Mouse (Mus musculus) heart, embryonic 16.5 days (tissue): ENCODE results near the gene Fermt1. TPM values are rescaled to one million over a fixed set of nuclear protein-coding genes. Genes with fewer than 3 reads are reported as not detected.

Experiments used
- ATAC-seq: fragments of 200-750 bp; cut with Nextera tagmentation; replicated peaks from 2 replicates; pipeline ENCODE4 v1.8.0; 2017; ENCODE audit warnings: moderate number of reproducible peaks; ENCODE audit not compliant: insufficient read depth, low FRiP score; ENCODE audit errors: extremely low read depth
- H3K27ac ChIP-seq: fragments of 300-500 bp; sonication (generic); 2 replicates; pipeline ENCODE4 v1.5.1; 2014; ENCODE audit warnings: mild to moderate bottlenecking, low read length, control low read depth, moderate library complexity
- H3K27me3 ChIP-seq: fragments of 300-500 bp; sonication (generic); 2 replicates; pipeline ENCODE4 v1.6.1; 2014; ENCODE audit warnings: low read length, mixed read lengths; ENCODE audit not compliant: control insufficient read depth, insufficient read depth
- H3K36me3 ChIP-seq: fragments of 300-500 bp; sonication (generic); 2 replicates; pipeline ENCODE4 v1.6.1; 2014; ENCODE audit not compliant: control insufficient read depth, insufficient read depth
- H3K4me1 ChIP-seq: fragments of 300-500 bp; sonication (generic); 2 replicates; pipeline ENCODE4 v1.6.1; 2014; ENCODE audit warnings: low read length, mixed read lengths; ENCODE audit not compliant: control insufficient read depth, insufficient read depth
- H3K4me2 ChIP-seq: fragments of 300-500 bp; sonication (generic); 2 replicates; pipeline ENCODE4 v1.6.1; 2014; ENCODE audit warnings: low read depth, mild to moderate bottlenecking, control low read depth, low read length
- H3K4me3 ChIP-seq: fragments of 300-500 bp; sonication (generic); 2 replicates; pipeline ENCODE4 v1.5.1; 2014; ENCODE audit warnings: mild to moderate bottlenecking, control low read depth, low read length
- H3K9ac ChIP-seq: fragments of 300-500 bp; sonication (generic); 2 replicates; pipeline ENCODE4 v1.6.1; 2014; ENCODE audit warnings: low read length, control low read depth
- H3K9me3 ChIP-seq: fragments of 300-500 bp; sonication (generic); replicated peaks from 2 replicates; pipeline ENCODE4 v1.6.1; 2016; ENCODE audit warnings: low read length; ENCODE audit not compliant: control insufficient read depth
- WGBS: fragments of 180-500 bp; shearing (Covaris S2); extraction: QIAGEN DNeasy Blood & Tissue Kit; methylation state at CpG from one replicate; pipeline ENCODE4 v1.1.7; 2014; 5-methylcytosine and 5-hydroxymethylcytosine counted together
- polyA plus RNA-seq: library from polyadenylated mRNA; unstranded; fragments of >200 nt; fragmentation: Nextera tagmentation; extraction: Ambion mirVana; gene quantifications from 2 replicates; pipeline ENCODE4 v1.2.1, GENCODE M21; 2015

The Fermt1 gene
- polyA plus RNA-seq, 1 experiment from 2014 or later: 6.0 TPM

DNA sequence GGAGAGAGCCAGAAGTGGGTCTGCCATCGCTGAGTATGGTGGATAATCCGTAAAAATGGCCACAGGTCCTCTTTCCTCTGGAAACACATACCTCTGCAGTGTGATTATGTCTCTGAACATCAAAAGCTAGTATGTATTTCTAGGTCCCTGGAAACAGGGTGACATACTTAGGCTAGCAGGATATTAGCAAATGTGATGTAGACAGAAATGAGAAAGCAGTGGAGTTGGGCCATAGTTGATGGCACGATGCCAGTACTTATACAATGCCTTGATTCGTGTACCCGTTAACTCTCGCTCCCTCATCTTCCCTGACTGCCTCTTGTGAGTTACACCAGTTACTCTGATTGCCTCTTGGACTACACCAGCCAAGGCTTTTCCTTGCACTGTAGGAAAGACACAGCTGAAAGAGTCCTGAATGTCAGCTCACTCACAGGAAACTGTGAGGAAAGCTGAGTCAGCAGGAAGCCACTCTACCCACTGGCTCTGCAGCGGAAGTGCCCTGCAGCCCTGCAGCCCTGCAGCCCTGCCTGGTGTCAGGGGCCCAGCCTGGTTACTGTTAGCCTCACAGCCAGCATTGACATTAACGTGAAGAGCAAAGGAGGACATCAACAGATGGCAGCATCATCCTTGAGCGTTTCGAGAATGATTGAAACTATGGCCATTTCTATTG, 71.9 kb downstream of the Fermt1 start:
- Histone ChIP-seq H3K36me3 (no peaks in the 10 kb centered on the region), H3K4me1 (no peaks in the 10 kb centered on the region; the same call in 1 of the 2 replicates), H3K9ac (no peak overlapping the region), H3K4me3 (no peak overlapping the region), H3K4me2 (no peak overlapping the region), H3K27me3 (peaks cover 20% of the 10 kb centered on the region), H3K9me3 (no peaks in the 10 kb centered on the region), H3K27ac (no peak overlapping the region)
- 71% methylated on average over 10 of the region's 10 CpGs for WGBS
- ATAC-seq: no peak

DNA sequence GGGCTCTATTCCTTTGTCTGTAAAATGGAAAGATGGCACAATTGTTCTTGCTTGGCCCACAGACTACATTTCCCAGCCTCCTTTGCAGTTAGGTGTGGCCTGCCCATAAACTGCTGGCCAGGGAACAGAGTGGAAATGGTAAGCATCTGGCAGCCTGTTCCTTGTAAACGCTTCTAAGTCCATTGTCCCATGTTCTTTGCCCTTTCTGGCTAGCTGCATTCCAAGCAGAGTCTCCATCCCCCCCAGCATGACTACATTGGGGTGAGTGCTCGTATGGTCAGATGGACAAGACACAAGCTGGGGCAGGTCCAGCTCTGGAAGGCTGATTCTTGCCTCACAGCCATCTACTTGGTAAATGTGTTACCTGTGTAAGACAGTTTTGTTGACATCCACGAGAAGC, 74.0 kb downstream of the Fermt1 start:
- H3K27ac ChIP-seq: no peak overlapping the region
- no peak overlapping the region for H3K4me2 ChIP-seq
- no peak for ATAC-seq
- H3K4me3 ChIP-seq: no peak overlapping the region
- no peaks in the 10 kb centered on the region for H3K9me3 ChIP-seq
- peaks cover 2% of the 10 kb centered on the region for H3K27me3 ChIP-seq
- 66% methylated on average over 3 of the region's 3 CpGs for WGBS
- H3K9ac ChIP-seq: no peak overlapping the region
- H3K36me3 ChIP-seq: no peaks in the 10 kb centered on the region; the same call in 1 of the 2 replicates
- no peaks in the 10 kb centered on the region for H3K4me1 ChIP-seq

DNA sequence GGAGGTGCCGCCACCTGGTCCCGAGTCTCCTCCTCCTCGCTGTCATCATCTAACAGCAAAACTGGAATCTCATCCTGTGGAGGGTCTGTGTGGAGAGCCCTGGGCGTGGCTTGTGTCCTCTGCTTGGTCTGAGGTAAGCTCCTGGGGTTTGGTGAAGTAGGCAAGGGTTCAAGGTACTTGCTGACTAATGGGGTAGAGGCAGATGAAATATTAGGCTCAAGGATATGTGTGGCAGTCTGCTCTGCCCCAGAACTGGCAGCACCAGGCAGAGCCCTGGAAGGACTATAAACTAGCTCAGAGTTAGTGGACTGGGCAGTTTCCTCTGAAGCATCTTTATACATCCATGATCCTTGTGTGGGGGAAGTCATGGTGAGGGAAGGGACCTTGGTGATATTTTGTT, 75.4 kb downstream of the Fermt1 start:
- Histone ChIP-seq H3K36me3 (no peaks in the 10 kb centered on the region; the same call in 1 of the 2 replicates), H3K27ac (no peak overlapping the region), H3K9ac (no peak overlapping the region), H3K4me2 (no peak overlapping the region), H3K9me3 (no peaks in the 10 kb centered on the region), H3K4me3 (no peak overlapping the region), H3K27me3 (no peaks in the 10 kb centered on the region; the same call in 1 of the 2 replicates), H3K4me1 (no peaks in the 10 kb centered on the region)
- ATAC-seq: no peak
- 69% methylated on average over 4 of the region's 4 CpGs for WGBS

DNA sequence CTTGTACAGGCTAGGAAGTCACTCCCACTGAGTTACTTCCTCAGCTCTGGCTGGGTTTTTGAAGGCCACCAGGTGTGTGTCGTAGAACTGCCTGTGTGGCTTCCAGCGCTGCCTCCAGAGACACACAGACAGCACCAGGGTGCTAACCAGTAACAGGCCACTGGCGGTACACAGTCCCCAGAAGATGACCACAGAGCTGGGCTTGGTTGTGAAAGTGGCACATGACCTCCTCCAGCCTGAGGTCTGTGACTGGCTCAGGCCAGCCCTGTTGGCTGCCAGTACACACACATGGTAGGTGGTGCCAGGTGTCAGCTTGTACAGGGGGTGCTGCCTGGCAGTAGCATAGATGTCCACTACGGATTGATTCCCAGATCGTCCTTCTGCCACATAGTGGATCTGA, 76.0 kb downstream of the Fermt1 start:
- Histone ChIP-seq H3K36me3 (peaks cover 2% of the 10 kb centered on the region), H3K4me3 (no peak overlapping the region), H3K4me1 (no peaks in the 10 kb centered on the region), H3K4me2 (no peak overlapping the region), H3K27me3 (no peaks in the 10 kb centered on the region), H3K27ac (no peak overlapping the region), H3K9me3 (no peaks in the 10 kb centered on the region), H3K9ac (no peak overlapping the region)
- WGBS: 83% methylated on average over 5 of the region's 5 CpGs
- ATAC-seq: no peak

DNA sequence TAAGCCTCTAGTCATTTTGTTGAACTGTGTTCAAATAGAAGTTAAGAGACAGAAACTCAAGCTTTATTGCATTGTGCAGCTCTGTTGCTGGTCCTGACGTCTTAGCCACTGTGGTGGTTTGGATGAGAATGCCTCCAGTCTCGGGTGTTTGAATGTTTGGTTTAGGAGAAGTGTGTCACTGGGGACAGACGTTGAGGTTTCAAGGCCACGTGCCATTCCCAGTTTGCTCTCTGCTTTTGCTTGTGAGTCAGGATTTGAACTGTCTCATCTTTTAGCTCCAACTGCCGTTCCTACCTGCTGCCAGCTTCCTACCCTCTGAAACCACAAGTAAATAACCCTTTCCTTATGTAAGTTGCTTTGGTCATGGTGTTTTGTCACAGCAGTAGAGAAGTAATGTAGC, 78.2 kb downstream of the Fermt1 start:
- no peak overlapping the region for H3K27ac ChIP-seq
- no peaks in the 10 kb centered on the region for H3K4me1 ChIP-seq
- H3K4me2 ChIP-seq: no peak overlapping the region
- no peaks in the 10 kb centered on the region for H3K9me3 ChIP-seq
- ATAC-seq: no peak
- H3K9ac ChIP-seq: no peak overlapping the region
- peaks cover 8% of the 10 kb centered on the region for H3K36me3 ChIP-seq
- H3K4me3 ChIP-seq: no peak overlapping the region
- WGBS: 64% methylated on average over 5 of the region's 5 CpGs
- no peaks in the 10 kb centered on the region for H3K27me3 ChIP-seq

DNA sequence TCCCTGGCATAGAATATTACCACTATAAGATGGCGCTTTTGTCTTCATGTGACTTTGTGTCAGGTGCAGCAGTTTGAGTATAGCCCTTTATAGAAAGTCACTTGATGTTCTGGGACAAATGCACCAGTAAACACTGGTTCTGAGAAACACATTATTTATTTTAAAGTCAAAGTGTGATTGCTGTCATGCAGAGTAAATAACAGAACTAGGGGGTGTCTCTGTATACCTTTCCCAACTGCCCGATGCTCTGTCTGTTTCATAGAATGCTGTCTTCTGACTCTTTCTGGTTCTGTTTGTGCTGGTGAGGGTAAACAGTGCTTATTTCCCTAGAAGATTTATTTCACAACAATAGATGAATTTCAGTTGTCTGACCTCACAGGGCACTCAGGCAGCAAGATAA, 82.4 kb downstream of the Fermt1 start:
- no peak overlapping the region for H3K4me2 ChIP-seq
- no peak overlapping the region for H3K27ac ChIP-seq
- H3K36me3 ChIP-seq: peaks cover 8% of the 10 kb centered on the region
- WGBS: 95% methylated on average over 2 of the region's 2 CpGs
- no peak for ATAC-seq
- no peaks in the 10 kb centered on the region for H3K9me3 ChIP-seq
- peaks cover 8% of the 10 kb centered on the region for H3K4me1 ChIP-seq
- H3K27me3 ChIP-seq: no peaks in the 10 kb centered on the region
- H3K9ac ChIP-seq: no peak overlapping the region
- H3K4me3 ChIP-seq: no peak overlapping the region

DNA sequence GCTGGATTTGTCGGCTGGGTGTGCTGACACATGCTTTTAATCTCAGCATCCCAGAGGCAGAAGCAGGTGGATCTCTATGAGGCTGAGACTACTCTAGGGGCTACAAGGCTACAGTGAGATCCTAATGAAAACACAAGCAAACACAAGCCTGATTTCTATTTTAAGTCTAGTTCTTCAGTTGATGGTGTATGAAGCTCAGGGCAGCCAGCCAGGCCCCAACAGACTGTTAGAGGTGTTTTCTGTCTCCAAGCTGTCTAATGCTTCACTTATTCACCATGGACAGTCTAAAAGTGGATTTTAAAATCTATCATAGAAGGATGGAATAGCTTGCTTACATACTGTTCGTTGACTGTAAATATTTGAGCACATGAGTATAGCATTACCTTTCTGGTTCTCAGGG, 84.2 kb downstream of the Fermt1 start:
- H3K4me3 ChIP-seq: no peak overlapping the region
- peaks cover 8% of the 10 kb centered on the region for H3K4me1 ChIP-seq
- H3K27me3 ChIP-seq: no peaks in the 10 kb centered on the region
- no peak overlapping the region for H3K9ac ChIP-seq
- H3K27ac ChIP-seq: no peak overlapping the region
- no peaks in the 10 kb centered on the region for H3K9me3 ChIP-seq
- no peak overlapping the region for H3K4me2 ChIP-seq
- no peak for ATAC-seq
- WGBS: 69% methylated on average over 2 of the region's 2 CpGs
- H3K36me3 ChIP-seq: peaks cover 8% of the 10 kb centered on the region; the same call in 1 of the 2 replicates

DNA sequence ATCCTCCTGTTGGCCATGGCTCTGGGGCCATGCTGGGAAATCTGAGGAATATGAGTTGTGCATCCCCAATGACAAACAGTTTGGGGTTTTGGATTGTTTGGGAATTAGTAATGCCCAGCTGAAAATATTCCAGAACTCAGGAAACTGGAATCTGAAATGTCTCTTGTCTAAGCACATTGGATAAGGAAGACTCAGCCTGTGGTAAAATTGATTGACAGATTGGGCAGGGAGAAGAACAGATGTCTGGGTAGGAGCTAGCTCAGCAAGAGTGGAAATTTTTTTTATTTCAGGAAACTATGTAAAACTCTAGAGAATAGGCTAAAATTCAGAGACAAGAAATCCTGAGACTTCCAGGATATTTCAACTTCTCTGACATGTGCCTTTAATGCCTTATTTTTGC, 85.3 kb downstream of the Fermt1 start:
- Histone ChIP-seq H3K9ac (no peak overlapping the region), H3K4me1 (peaks cover 8% of the 10 kb centered on the region), H3K36me3 (peaks cover 8% of the 10 kb centered on the region; the same call in 1 of the 2 replicates), H3K27me3 (no peaks in the 10 kb centered on the region), H3K9me3 (no peaks in the 10 kb centered on the region), H3K4me3 (no peak overlapping the region), H3K27ac (no peak overlapping the region), H3K4me2 (no peak overlapping the region)
- ATAC-seq: no peak

DNA sequence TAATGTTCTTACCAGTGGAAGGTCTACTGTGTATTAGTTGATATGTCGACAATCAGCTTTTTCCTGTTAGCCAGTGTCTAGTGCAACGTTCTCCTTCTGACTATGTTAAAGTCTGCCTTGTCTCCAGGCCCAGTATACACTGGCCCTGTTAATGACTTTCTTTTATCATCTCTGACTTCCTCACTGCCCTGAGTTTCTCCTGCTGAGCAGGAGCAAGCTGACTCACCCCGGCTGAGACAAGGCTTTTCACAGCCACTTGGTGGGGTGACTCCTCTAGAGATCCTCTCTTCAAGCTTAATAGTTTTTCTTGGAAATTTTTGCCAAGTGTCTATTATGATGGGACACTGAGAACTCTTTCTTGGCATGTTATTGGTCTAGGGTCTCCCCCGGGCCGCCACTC, 89.4 kb downstream of the Fermt1 start:
- Histone ChIP-seq H3K9me3 (no peaks in the 10 kb centered on the region), H3K4me3 (no peak overlapping the region), H3K27ac (no peak overlapping the region), H3K4me1 (peaks cover 7% of the 10 kb centered on the region), H3K9ac (no peak overlapping the region), H3K27me3 (no peaks in the 10 kb centered on the region), H3K36me3 (0 out of 2 replicates have a peak, but pooled peaks cover under 1% of the 10 kb centered on the region), H3K4me2 (no peak overlapping the region)
- no peak for ATAC-seq
- 67% methylated on average over 5 of the region's 5 CpGs for WGBS
